Mouse (Mus musculus): ENCODE results near the gene Gm28827.
"Not testable (repeated sequence)": the region's sequence is repeated elsewhere in the genome, so short reads cannot be mapped to it uniquely, and the experiment has no call there.

Gm28827 gene

GRCm38 (mm10) chrY:83030647-83031046 is at the start of gene Gm28827:
Gm28827 (plus strand) TSS chrY:83030947.
- not testable (repeated sequence) for DNase-seq (ENCODE audit: extremely low read depth, insufficient read length, low spot score)
